Mouse (Mus musculus) heart, embryonic 14.5 days (tissue): Measurements from ENCODE around the gene Pcca. TPM values are rescaled to one million over a fixed set of nuclear protein-coding genes. Genes with fewer than 3 reads are reported as not detected.

ENCODE experiments used
- ATAC-seq: fragments of 200-750 bp; cut with Nextera tagmentation; 2 replicates; pipeline ENCODE4 v1.8.0; 2017; ENCODE audit warnings: low read depth, moderate TSS enrichment; ENCODE audit not compliant: insufficient number of reproducible peaks, insufficient read depth, low FRiP score
- H3K27ac ChIP-seq, 2 experiments: fragments of 200-500 bp in 1 of 2; fragments of 300-500 bp in 1 of 2; sonication (generic) in 1 of 2; replicated peaks in 1 of 2; 2 replicates each; pipeline ENCODE4 v1.5.1; 2012 to 2014; ENCODE audit warnings: low read depth in 2 of 2, low read length in 2 of 2, control low read depth in 1 of 2, mild to moderate bottlenecking in 1 of 2, mixed read lengths in 1 of 2; ENCODE audit not compliant: control insufficient read depth in 1 of 2, insufficient read depth in 1 of 2
- H3K27me3 ChIP-seq: fragments of 300-500 bp; sonication (generic); 2 replicates; pipeline ENCODE4 v1.6.1; 2014; ENCODE audit warnings: mild to moderate bottlenecking, low read length, control low read depth; ENCODE audit not compliant: control insufficient read depth, insufficient read depth
- H3K36me3 ChIP-seq: fragments of 300-500 bp; sonication (generic); 2 replicates; pipeline ENCODE4 v1.6.1; 2014; ENCODE audit warnings: mild to moderate bottlenecking, control low read depth, low read length, mixed read lengths; ENCODE audit not compliant: control insufficient read depth, insufficient read depth
- H3K4me1 ChIP-seq, 2 experiments: fragments of 200-500 bp in 1 of 2; fragments of 300-500 bp in 1 of 2; sonication (generic) in 1 of 2; 2 replicates each; pipeline ENCODE4 v1.6.1; 2012 to 2014; ENCODE audit warnings: low read length in 2 of 2, control low read depth in 1 of 2, mixed read lengths in 1 of 2; ENCODE audit not compliant: control insufficient read depth in 2 of 2, insufficient read depth in 2 of 2
- H3K4me2 ChIP-seq: fragments of 300-500 bp; sonication (generic); 2 replicates; pipeline ENCODE4 v1.6.1; 2014; ENCODE audit warnings: mild to moderate bottlenecking, low read length
- H3K4me3 ChIP-seq, 2 experiments: fragments of 200-500 bp in 1 of 2; fragments of 300-500 bp in 1 of 2; sonication (generic) in 1 of 2; 2 replicates each; pipeline ENCODE4 v1.5.1; 2012 to 2014; ENCODE audit warnings: low read length in 2 of 2, mild to moderate bottlenecking in 2 of 2, control low read depth in 1 of 2, low read depth in 1 of 2, moderate library complexity in 1 of 2; ENCODE audit not compliant: control insufficient read depth in 1 of 2, insufficient read depth in 1 of 2
- H3K9ac ChIP-seq: fragments of 300-500 bp; sonication (generic); 2 replicates; pipeline ENCODE4 v1.6.1; 2014; ENCODE audit warnings: mild to moderate bottlenecking, low read length
- H3K9me3 ChIP-seq: fragments of 300-500 bp; sonication (generic); 2 replicates; pipeline ENCODE4 v1.6.1; 2016; ENCODE audit warnings: low read length, control low read depth; ENCODE audit not compliant: control insufficient read depth
- WGBS: fragments of 180-500 bp; shearing (Covaris S2); extraction: QIAGEN DNeasy Blood & Tissue Kit; methylation state at CpG from one replicate; pipeline ENCODE4 v1.1.7; 2014; 5-methylcytosine and 5-hydroxymethylcytosine counted together
- polyA plus RNA-seq: library from polyadenylated mRNA; unstranded; fragments of >200 nt; fragmentation: Nextera tagmentation; extraction: Ambion mirVana; gene quantifications from 2 replicates; pipeline ENCODE4 v1.2.1, GENCODE M21; 2014

Gene Pcca
- polyA plus RNA-seq, 1 experiment from 2014 or later, result 28.9 TPM

DNA sequence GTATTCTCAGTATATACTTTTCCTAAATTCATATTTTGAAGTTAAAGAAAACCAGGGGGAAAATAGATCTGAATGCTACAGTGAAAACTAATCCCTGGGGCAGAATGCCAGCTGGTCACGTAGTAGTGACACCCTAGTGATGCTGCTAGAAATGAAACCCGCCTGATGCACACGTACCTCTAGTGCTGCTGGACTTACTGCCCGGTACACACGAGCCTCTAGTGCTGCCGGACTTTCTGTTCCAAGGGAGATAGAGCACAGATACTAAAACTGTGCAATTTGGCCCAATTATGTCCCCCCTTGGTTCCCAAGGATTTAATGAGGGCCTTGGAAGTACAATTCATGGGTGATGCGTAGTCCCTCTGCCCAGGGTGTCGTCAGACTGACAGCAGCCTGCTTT, 340.9 kb downstream of the Pcca start:
- Histone ChIP-seq H3K9me3 (no peaks in the 10 kb centered on the region), H3K4me2 (no peak overlapping the region), H3K36me3 (no peaks in the 10 kb centered on the region), H3K9ac (no peak overlapping the region), H3K4me3 (no peak overlapping the region), H3K27me3 (no peaks in the 10 kb centered on the region), H3K4me1 (peaks cover 10 to 22% of the 10 kb centered on the region in 2 experiments), H3K27ac (no peak overlapping the region)
- ATAC-seq, result no peak
- 62% methylated on average over 8 of the region's 8 CpGs for WGBS

DNA sequence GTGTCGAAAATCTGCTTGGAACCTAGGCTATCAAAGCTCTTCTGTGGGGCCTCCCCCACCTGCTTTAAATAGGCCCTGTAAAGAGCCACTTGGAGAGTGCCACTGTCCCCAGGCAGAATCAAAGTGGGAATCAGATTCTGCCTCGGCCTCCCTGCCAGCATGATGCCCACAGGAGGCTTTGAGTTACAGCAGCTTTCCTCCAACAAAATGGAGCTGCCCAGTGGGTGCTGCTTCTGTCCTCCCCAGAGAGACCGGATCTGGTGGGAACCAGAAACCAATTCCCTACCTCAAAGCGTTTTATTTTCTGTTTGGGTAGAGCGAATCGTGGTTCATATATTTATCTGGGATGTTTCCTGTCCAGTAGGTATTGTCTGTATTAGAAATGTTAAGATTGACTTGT, 341.5 kb downstream of the Pcca start:
- Histone ChIP-seq H3K27ac (no peak overlapping the region), H3K9ac (no peak overlapping the region), H3K4me3 (no peak overlapping the region), H3K4me1 (peaks cover 10 to 22% of the 10 kb centered on the region in 2 experiments), H3K27me3 (no peaks in the 10 kb centered on the region), H3K4me2 (no peak overlapping the region), H3K36me3 (no peaks in the 10 kb centered on the region), H3K9me3 (no peaks in the 10 kb centered on the region)
- ATAC-seq, result no peak
- WGBS, result 48% methylated on average over 6 of the region's 6 CpGs

GRCm38 (mm10) chr14:122876163-122876562, 342.0 kb downstream of the Pcca start:
- WGBS, result 2% methylated on average over 6 of the region's 6 CpGs
- ATAC-seq, result no peak
- Histone ChIP-seq H3K4me3 (no peak overlapping the region), H3K27me3 (no peaks in the 10 kb centered on the region), H3K36me3 (no peaks in the 10 kb centered on the region), H3K9ac (no peak overlapping the region), H3K9me3 (no peaks in the 10 kb centered on the region), H3K4me2 (no peak overlapping the region), H3K27ac (no peak overlapping the region), H3K4me1 (peaks cover 10 to 22% of the 10 kb centered on the region in 2 experiments)

DNA sequence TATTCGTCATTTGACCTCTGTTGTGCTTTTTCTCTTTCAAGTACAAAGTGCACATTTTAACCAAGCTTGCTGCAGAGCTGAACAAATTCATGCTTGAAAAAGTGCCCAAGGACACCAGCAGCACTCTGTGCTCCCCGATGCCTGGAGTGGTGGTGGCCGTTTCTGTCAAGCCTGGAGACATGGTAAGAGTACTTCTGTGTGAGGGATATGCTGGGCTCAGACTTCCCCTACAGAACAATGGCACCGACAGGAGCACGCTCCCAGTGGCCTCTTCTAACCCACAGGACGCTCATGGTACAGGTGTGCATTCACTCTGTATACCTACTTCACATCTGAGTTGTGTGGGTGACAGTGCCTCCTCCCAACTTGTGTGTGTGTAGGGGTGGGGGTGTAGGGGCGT, 342.6 kb downstream of the Pcca start:
- Histone ChIP-seq H3K4me3 (no peak overlapping the region), H3K9ac (no peak overlapping the region), H3K9me3 (no peaks in the 10 kb centered on the region), H3K36me3 (no peaks in the 10 kb centered on the region), H3K27ac (no peak overlapping the region), H3K4me1 (peaks cover 10 to 21% of the 10 kb centered on the region in 2 experiments), H3K4me2 (no peak overlapping the region), H3K27me3 (no peaks in the 10 kb centered on the region)
- ATAC-seq, result no peak
- 64% methylated on average over 7 of the region's 7 CpGs for WGBS

GRCm38 (mm10) chr14:122877787-122878186, 343.7 kb downstream of the Pcca start:
- no peak overlapping the region for H3K4me3 ChIP-seq
- H3K4me1 ChIP-seq, result peaks cover 7 to 14% of the 10 kb centered on the region in 2 experiments
- H3K36me3 ChIP-seq, result no peaks in the 10 kb centered on the region
- WGBS, result 77% methylated on average over 3 of the region's 3 CpGs
- ATAC-seq, result no peak
- H3K27me3 ChIP-seq, result no peaks in the 10 kb centered on the region
- no peak overlapping the region for H3K9ac ChIP-seq
- no peak overlapping the region for H3K4me2 ChIP-seq
- no peak overlapping the region for H3K27ac ChIP-seq
- H3K9me3 ChIP-seq, result no peaks in the 10 kb centered on the region

- H3K4me3 ChIP-seq, result no peak overlapping the region
- no peak for ATAC-seq
- WGBS, result 77% methylated on average over 7 of the region's 7 CpGs
These were observed 346.2 kb downstream of the Pcca start for GRCm38 (mm10) chr14:122880291-122880690.

DNA sequence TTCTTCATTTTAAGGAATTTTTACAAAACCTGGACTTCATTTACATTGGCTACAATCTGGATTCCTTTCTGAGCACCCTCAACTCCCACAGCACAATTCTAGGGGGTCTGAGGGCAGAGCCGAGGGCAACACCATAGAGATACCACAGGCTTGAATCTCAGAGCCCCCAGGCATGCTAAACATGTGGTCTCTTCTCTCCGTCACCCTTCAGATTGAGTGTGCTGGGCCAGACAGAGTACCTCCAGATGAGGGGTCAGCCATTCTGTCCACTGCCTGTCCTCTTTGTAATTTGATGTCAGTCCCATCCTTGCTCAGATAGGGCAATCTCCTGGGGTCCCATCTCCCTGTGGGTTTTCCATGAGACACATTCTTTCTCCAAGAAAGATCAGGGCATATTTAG, 347.6 kb downstream of the Pcca start:
- no peak overlapping the region for H3K4me2 ChIP-seq
- no peaks in the 10 kb centered on the region for H3K4me1 ChIP-seq
- no peak for ATAC-seq
- WGBS, result 49% methylated on average over 2 of the region's 2 CpGs
- no peaks in the 10 kb centered on the region for H3K27me3 ChIP-seq
- H3K4me3 ChIP-seq, result no peak overlapping the region
- H3K9me3 ChIP-seq, result no peaks in the 10 kb centered on the region
- no peak overlapping the region for H3K9ac ChIP-seq
- no peaks in the 10 kb centered on the region for H3K36me3 ChIP-seq
- no peak overlapping the region for H3K27ac ChIP-seq

More at GRCm38 (mm10) chr14:122880291-122880690, 346.2 kb downstream of the Pcca start:
- no peaks in the 10 kb centered on the region for H3K27me3 ChIP-seq
- H3K4me2 ChIP-seq, result no peak overlapping the region
- H3K27ac ChIP-seq, result no peak overlapping the region
- no peak overlapping the region for H3K9ac ChIP-seq
- no peaks in the 10 kb centered on the region for H3K9me3 ChIP-seq
- H3K36me3 ChIP-seq, result no peaks in the 10 kb centered on the region
- peaks cover 3 to 6% of the 10 kb centered on the region in 2 experiments for H3K4me1 ChIP-seq

GRCm38 (mm10) chr14:122882201-122882639, 348.1 kb downstream of the Pcca start:
- 79% methylated on average over 9 of the region's 9 CpGs for WGBS
- H3K27ac ChIP-seq, result no peak overlapping the region
- H3K9ac ChIP-seq, result no peak overlapping the region
- no peak overlapping the region for H3K4me2 ChIP-seq
- ATAC-seq, result no peak
- no peaks in the 10 kb centered on the region for H3K27me3 ChIP-seq
- no peaks in the 10 kb centered on the region for H3K36me3 ChIP-seq
- no peak overlapping the region for H3K4me3 ChIP-seq
- no peaks in the 10 kb centered on the region for H3K4me1 ChIP-seq
- no peaks in the 10 kb centered on the region for H3K9me3 ChIP-seq
